Mouse (Mus musculus) thymus, postnatal 25 days (tissue): ENCODE measurements around the gene E130116L18Rik.
"Not testable (repeated sequence)": the region's sequence is repeated elsewhere in the genome, so short reads cannot be mapped to it uniquely, and the experiment has no call there.

Source experiments
- DNase-seq: peaks from one replicate; pipeline ENCODE4 v3.0.0; 2022

Gene E130116L18Rik

GRCm38 (mm10) chr5:25181004-25181531 is 41.9 kb downstream of the E130116L18Rik start, which contains the start of gene Galntl5:
Gene Galntl5 (plus strand): TSS chr5:25181460.
- DNase-seq, result no peak

- no peak for DNase-seq
Observed at GRCm38 (mm10) chr5:25179936-25180488, 42.9 kb downstream of the E130116L18Rik start.

- no peak for DNase-seq
Observed at GRCm38 (mm10) chr5:25179284-25179683, 43.7 kb downstream of the E130116L18Rik start.

- not testable (repeated sequence) for DNase-seq
Observed at GRCm38 (mm10) chr5:25178543-25178942, 44.4 kb downstream of the E130116L18Rik start.

GRCm38 (mm10) chr5:25177937-25178336 is 45.0 kb downstream of the E130116L18Rik start:
- not testable (repeated sequence) for DNase-seq
